Mouse (Mus musculus): ENCODE data around the gene Atf6. TPM values are rescaled to one million over a fixed set of nuclear protein-coding genes. Genes with fewer than 3 reads are reported as not detected.
A peak's percentile ranks its signal among the peaks of the same experiment; 100 is the strongest.

Atf6 gene
- polyA plus RNA-seq, 1 experiment, result 23.7 TPM

DNA sequence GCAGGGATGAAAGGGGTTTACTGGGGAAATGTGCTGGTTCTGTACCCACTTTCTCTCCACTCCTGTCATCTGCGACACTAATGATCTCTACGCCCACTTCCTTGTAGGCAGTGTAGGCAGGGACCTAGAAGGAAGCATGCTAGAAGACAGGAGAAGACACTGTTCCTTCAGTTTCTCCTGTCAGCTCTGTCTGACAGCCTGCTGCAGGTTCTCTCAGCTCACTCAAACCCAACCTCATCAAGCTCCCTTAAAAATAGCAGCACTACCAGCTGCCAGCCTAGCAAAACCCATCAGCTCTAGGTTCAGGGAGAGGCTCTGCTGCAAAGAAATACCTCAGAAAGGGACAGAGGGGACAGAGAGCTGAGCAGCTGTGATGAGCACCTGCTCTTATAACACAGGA is 17.6 kb downstream of the Atf6 start:
- Histone ChIP-seq H3K27me3 (ENCODE audit: control insufficient read depth, insufficient read depth, low read length, poor library complexity, severe bottlenecking) (no peaks in the 10 kb centered on the region), H3K4me3 (ENCODE audit: low read depth, low read length) (no peak overlapping the region), H3K4me1 (ENCODE audit: control insufficient read depth, insufficient read depth, low read length) (no peaks in the 10 kb centered on the region), H3K36me3 (ENCODE audit: control insufficient read depth, insufficient read depth, low read length, poor library complexity, severe bottlenecking) (peaks cover 2% of the 10 kb centered on the region; the same call in 1 of the 2 replicates), H3K27ac (ENCODE audit: insufficient read depth, low read length) (no peak overlapping the region), H3K9me3 (replicated peaks; ENCODE audit: control insufficient read depth, insufficient read depth, low read length, poor library complexity, severe bottlenecking) (no peaks in the 10 kb centered on the region), H3K9ac (ENCODE audit: low read depth, poor library complexity, severe bottlenecking) (no peak overlapping the region)
- TF ChIP-seq POLR2A (IDR thresholded peaks at IDR 0.05; ENCODE audit: insufficient read depth, low read length) (no peak), CTCF (IDR thresholded peaks at IDR 0.05; ENCODE audit: low read depth, low read length) (no peak), EP300 (IDR thresholded peaks at IDR 0.05; ENCODE audit: insufficient read depth, low read depth, low read length) (no peak)

DNA sequence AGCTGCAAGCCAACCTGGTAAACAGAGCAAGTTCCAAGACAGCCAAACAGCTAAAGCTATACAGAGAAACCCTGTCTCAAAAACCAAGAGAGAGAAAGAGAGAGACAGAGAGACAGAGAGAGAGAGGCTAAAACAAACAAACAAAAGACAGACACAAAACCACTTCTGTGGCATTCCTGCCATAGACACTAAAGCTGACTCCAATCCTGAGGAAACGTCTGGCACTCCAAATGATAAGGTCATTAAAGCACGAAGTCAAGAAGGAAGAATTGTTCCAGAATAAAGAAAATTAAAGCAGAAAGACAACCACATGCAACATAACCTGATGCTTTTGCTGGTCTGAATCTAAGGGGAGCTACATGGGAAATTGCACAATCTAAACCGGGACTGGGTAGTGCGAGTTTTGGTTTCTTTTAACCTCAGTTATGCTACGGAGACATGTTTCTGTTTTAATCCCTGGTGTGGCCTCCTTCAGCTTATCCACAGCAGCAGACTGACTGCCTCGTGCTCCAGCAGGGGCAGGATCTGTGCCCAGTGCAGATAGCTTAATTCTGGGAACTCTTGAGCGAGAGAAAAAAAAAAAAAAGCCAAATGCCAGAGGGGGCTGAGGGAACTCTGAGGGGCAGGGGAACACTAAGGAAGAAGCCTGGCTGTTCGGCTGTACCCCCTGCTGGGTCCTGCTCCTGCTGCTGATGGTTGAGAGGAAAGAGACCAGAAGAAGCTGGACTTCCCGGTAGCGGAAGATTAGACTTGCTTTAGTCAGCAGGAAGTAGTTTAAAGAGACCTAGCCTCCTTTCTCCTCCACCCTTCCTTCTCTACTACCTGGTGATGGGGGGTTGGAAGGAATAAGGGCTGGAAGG is 21.9 kb downstream of the Atf6 start:
- Histone ChIP-seq H3K9ac (ENCODE audit: low read depth, poor library complexity, severe bottlenecking) (no peak overlapping the region), H3K27ac (ENCODE audit: insufficient read depth, low read length) (no peak overlapping the region), H3K27me3 (ENCODE audit: control insufficient read depth, insufficient read depth, low read length, poor library complexity, severe bottlenecking) (no peaks in the 10 kb centered on the region), H3K4me3 (ENCODE audit: low read depth, low read length) (no peak overlapping the region), H3K4me1 (ENCODE audit: control insufficient read depth, insufficient read depth, low read length) (no peaks in the 10 kb centered on the region), H3K9me3 (replicated peaks; ENCODE audit: control insufficient read depth, insufficient read depth, low read length, poor library complexity, severe bottlenecking) (no peaks in the 10 kb centered on the region), H3K36me3 (ENCODE audit: control insufficient read depth, insufficient read depth, low read length, poor library complexity, severe bottlenecking) (peaks cover 3% of the 10 kb centered on the region)
- TF ChIP-seq EP300 (IDR thresholded peaks at IDR 0.05; ENCODE audit: insufficient read depth, low read depth, low read length), result no peak
- TF ChIP-seq CTCF (IDR thresholded peaks at IDR 0.05; ENCODE audit: low read depth, low read length), result no peak
- TF ChIP-seq POLR2A (IDR thresholded peaks at IDR 0.05; ENCODE audit: insufficient read depth, low read length), result no peak

DNA sequence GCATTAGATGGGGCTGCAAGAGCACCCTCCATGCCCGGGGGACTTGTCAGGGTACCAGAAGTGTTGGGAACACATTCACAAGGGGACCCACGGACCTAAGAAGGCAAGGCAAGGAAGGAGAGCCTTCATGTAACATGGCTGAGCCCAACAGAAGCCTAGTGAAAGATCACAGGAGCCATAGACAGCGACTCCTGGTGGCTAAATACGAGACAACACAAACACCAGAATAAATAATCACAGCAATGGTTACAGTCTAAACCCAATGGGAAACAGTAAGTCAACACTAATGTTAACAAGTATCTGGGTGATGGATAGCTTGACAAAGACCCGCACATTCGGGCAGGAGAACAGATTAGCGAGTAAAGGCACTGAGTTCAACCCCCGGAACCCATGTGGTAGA is 23.2 kb downstream of the Atf6 start:
- Histone ChIP-seq H3K9me3 (replicated peaks; ENCODE audit: control insufficient read depth, insufficient read depth, low read length, poor library complexity, severe bottlenecking) (no peaks in the 10 kb centered on the region), H3K27me3 (ENCODE audit: control insufficient read depth, insufficient read depth, low read length, poor library complexity, severe bottlenecking) (no peaks in the 10 kb centered on the region), H3K4me3 (ENCODE audit: low read depth, low read length) (no peak overlapping the region), H3K9ac (ENCODE audit: low read depth, poor library complexity, severe bottlenecking) (no peak overlapping the region), H3K36me3 (ENCODE audit: control insufficient read depth, insufficient read depth, low read length, poor library complexity, severe bottlenecking) (peaks cover 8% of the 10 kb centered on the region), H3K4me1 (ENCODE audit: control insufficient read depth, insufficient read depth, low read length) (no peaks in the 10 kb centered on the region), H3K27ac (ENCODE audit: insufficient read depth, low read length) (no peak overlapping the region)
- TF ChIP-seq CTCF (IDR thresholded peaks at IDR 0.05; ENCODE audit: low read depth, low read length) (peak; percentile 21), POLR2A (IDR thresholded peaks at IDR 0.05; ENCODE audit: insufficient read depth, low read length) (no peak)

DNA sequence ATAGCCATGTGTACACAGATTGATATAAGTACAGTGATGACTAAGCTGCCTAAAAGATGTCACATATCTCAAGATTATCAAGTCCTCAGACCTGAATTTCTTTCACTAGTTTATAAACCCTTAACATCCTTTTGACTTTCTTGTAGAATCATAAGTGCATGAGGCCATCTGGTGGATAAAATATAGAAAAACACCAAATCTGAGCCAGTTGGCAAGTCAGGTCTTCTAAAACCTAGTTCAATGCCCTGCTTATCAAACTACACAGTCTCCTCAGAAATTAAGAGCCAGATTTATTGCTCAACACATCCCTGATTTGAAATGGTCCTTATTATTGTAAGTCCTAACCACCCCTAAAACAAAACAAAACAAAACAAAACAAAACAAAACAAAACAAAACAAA is 27.9 kb downstream of the Atf6 start:
- no peak overlapping the region for H3K9ac ChIP-seq (ENCODE audit: low read depth, poor library complexity, severe bottlenecking)
- no peak overlapping the region for H3K27ac ChIP-seq (ENCODE audit: insufficient read depth, low read length)
- H3K36me3 ChIP-seq (ENCODE audit: control insufficient read depth, insufficient read depth, low read length, poor library complexity, severe bottlenecking), result peaks cover 16% of the 10 kb centered on the region
- no peaks in the 10 kb centered on the region for H3K9me3 ChIP-seq (replicated peaks; ENCODE audit: control insufficient read depth, insufficient read depth, low read length, poor library complexity, severe bottlenecking)
- no peak overlapping the region for H3K4me3 ChIP-seq (ENCODE audit: low read depth, low read length)
- H3K27me3 ChIP-seq (ENCODE audit: control insufficient read depth, insufficient read depth, low read length, poor library complexity, severe bottlenecking), result no peaks in the 10 kb centered on the region
- no peaks in the 10 kb centered on the region for H3K4me1 ChIP-seq (ENCODE audit: control insufficient read depth, insufficient read depth, low read length)
- TF ChIP-seq CTCF (IDR thresholded peaks at IDR 0.05; ENCODE audit: low read depth, low read length), result no peak
- no peak for TF ChIP-seq EP300 (IDR thresholded peaks at IDR 0.05; ENCODE audit: insufficient read depth, low read depth, low read length)
- no peak for TF ChIP-seq POLR2A (IDR thresholded peaks at IDR 0.05; ENCODE audit: insufficient read depth, low read length)

DNA sequence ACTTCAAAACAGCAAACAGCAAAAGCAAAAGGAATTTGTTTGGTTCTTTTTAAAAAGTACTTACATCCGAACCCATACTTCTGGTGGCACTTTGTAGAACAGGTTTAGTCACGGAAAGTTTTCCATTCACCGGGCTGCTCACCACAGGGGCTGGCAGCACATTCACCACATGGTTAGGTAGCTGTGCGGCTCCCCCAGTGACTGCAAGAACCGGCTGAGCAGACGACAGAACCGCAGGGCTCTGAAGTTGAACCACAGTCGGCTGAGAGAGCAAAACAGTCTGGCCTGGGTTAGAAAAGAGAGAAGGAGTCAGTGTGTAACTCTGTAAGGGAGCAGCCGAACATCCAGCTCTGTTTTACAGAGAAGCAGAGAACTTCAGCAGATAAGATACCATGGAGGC is 32.8 kb downstream of the Atf6 start:
- H3K27ac ChIP-seq (ENCODE audit: insufficient read depth, low read length), result no peak overlapping the region
- no peaks in the 10 kb centered on the region for H3K4me1 ChIP-seq (ENCODE audit: control insufficient read depth, insufficient read depth, low read length)
- no peak for TF ChIP-seq EP300 (IDR thresholded peaks at IDR 0.05; ENCODE audit: insufficient read depth, low read depth, low read length)
- no peak for TF ChIP-seq CTCF (IDR thresholded peaks at IDR 0.05; ENCODE audit: low read depth, low read length)
- peaks cover 8% of the 10 kb centered on the region for H3K36me3 ChIP-seq (ENCODE audit: control insufficient read depth, insufficient read depth, low read length, poor library complexity, severe bottlenecking)
- H3K4me3 ChIP-seq (ENCODE audit: low read depth, low read length), result no peak overlapping the region
- no peaks in the 10 kb centered on the region; the same call in 1 of the 2 replicates for H3K9me3 ChIP-seq (replicated peaks; ENCODE audit: control insufficient read depth, insufficient read depth, low read length, poor library complexity, severe bottlenecking)
- H3K27me3 ChIP-seq (ENCODE audit: control insufficient read depth, insufficient read depth, low read length, poor library complexity, severe bottlenecking), result no peaks in the 10 kb centered on the region
- no peak overlapping the region for H3K9ac ChIP-seq (ENCODE audit: low read depth, poor library complexity, severe bottlenecking)

DNA sequence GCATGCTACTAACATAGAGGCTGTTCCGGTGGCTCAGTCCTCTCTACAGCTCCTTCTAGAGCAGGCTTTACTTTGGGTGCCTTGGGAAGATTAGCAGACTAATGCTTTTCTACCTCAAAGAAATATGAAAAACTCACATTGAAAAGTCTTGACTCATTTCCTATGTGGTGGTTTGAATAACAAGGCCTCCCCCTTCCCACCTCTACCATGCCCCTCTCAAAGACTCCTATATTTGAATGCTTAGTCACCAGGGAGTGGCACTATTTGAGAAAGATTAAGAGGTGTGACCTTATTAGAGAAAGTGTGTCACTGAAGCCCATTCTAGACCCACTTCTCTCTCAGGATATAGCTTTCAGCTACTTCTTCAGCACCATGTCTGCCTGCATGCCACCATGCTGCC is 37.8 kb downstream of the Atf6 start:
- H3K27ac ChIP-seq (ENCODE audit: insufficient read depth, low read length), result no peak overlapping the region
- H3K9ac ChIP-seq (ENCODE audit: low read depth, poor library complexity, severe bottlenecking), result no peak overlapping the region
- H3K4me1 ChIP-seq (ENCODE audit: control insufficient read depth, insufficient read depth, low read length), result no peaks in the 10 kb centered on the region
- H3K9me3 ChIP-seq (replicated peaks; ENCODE audit: control insufficient read depth, insufficient read depth, low read length, poor library complexity, severe bottlenecking), result no peaks in the 10 kb centered on the region; the same call in 1 of the 2 replicates
- TF ChIP-seq CTCF (IDR thresholded peaks at IDR 0.05; ENCODE audit: low read depth, low read length) (no peak), EP300 (IDR thresholded peaks at IDR 0.05; ENCODE audit: insufficient read depth, low read depth, low read length) (no peak), POLR2A (IDR thresholded peaks at IDR 0.05; ENCODE audit: insufficient read depth, low read length) (no peak)
- no peak overlapping the region for H3K4me3 ChIP-seq (ENCODE audit: low read depth, low read length)
- H3K36me3 ChIP-seq (ENCODE audit: control insufficient read depth, insufficient read depth, low read length, poor library complexity, severe bottlenecking), result peaks cover 1% of the 10 kb centered on the region
- no peaks in the 10 kb centered on the region for H3K27me3 ChIP-seq (ENCODE audit: control insufficient read depth, insufficient read depth, low read length, poor library complexity, severe bottlenecking)
